Mouse (Mus musculus): Measurements from ENCODE around the gene Kcns1.

Kcns1 gene

DNA sequence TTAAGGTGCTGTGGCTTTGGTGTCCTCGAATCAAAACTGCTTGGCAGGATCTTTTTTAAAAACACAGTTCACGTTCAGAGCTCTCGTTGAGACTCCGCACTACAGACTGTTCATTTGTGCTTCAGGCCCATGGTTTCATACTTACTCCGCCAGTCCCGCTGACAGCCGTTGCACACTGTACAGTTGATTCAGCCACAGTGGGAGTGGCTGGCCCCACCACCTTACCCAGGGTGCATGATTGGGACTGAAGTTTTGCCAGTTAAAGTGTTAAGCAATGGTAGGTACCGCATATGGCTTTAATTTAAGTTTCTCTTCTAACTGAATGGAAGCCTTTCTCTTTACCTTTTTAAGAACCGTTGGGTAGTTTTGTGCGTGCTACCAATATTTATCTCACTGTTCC, 55.4 kb downstream of the Kcns1 start:
- no peak for DNase-seq

DNA sequence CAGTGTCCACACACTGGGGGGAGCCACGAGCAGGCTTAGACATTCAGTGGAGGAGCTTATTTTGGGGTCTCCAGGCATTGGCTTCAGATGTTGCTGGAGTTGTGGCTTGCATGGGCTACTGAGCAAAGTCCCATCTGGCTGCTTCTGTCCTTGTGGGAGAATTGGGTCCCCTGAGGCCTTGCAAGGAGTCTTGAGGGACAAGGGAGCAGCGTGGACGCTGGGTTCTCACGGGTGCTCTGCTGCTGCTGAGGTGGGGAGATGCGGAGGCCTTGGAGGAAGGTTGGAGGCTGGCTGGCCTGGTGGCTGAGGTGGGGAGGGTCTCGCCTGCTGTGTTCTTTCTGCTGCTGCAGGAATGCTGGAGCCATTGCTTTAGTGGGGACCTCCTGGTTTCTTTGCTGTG, 56.9 kb downstream of the Kcns1 start:
- DNase-seq, result no peak
